Mouse (Mus musculus) WW6 (cell line): ENCODE results near the gene Sipa1l1.

Experiments used
- DNase-seq: peaks from one replicate; pipeline ENCODE4 v3.0.0-alpha.2; 2013; ENCODE audit warnings: low read depth, low spot score

The Sipa1l1 gene

GRCm38 (mm10) chr12:82294906-82295887, 126.1 kb downstream of the Sipa1l1 start:
- no peak for DNase-seq

- no peak for DNase-seq
These were observed 127.2 kb downstream of the Sipa1l1 start for GRCm38 (mm10) chr12:82296276-82296675.

DNA sequence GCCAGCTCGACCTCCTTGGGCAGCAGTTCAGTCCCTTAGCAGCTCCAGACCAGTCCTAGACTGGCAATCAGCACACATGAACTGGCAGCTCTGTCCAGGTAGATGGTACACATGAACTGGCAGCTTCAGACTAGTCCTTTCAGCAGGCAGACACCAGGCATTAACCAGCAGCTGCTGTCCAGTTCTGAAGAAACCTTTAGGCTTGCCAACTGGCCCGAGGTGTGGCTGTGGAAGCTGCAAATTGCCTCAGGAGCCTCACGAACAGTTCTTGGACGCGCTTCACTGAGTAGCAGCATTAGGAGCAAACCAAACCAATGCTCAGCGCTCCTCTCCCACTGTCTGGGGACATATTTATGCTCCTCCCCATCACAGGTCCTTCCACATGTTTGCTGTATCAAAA, 128.1 kb downstream of the Sipa1l1 start:
- no peak for DNase-seq

GRCm38 (mm10) chr12:82298662-82299460, 129.7 kb downstream of the Sipa1l1 start:
- DNase-seq, result no peak

GRCm38 (mm10) chr12:82304140-82304539, 135.0 kb downstream of the Sipa1l1 start:
- DNase-seq, result no peak

DNA sequence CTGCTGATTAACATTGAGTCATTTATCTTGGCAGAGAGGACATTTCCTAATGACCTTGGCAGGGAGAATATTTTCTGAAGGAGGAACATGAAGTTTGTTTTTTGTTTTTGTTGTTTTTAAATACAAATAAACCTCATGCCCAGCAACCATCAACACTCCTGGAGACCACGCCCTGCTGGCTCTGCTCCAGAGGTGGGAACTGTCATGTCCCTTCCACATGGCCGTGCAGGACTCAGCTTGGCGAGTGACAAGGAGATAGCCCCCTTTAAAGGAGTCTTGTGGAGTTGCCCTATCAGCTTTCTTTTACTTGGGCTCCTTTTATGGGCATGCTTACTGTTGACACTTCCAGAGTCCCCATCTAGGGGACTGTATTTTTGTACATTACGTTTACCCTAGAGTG, 136.9 kb downstream of the Sipa1l1 start:
- no peak for DNase-seq

DNA sequence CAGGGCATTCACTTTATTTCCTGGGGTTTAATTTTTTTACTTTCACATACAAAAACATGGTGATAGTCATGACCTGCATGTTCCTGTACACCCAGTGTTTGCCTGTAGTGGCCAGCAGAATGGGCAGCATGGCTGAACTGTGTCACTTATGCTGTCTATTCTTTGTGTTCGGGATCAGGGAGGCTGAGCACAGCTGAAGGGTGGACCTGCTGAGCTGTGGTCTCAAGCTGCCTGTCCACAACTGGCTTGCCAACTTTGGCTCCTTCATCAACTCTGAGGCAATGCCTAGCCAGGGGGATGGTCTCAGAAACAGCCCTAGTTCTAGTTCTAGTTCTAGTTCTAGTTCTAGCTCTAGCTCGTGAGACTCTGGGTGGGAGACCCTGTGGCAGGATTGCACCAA, 142.5 kb downstream of the Sipa1l1 start:
- no peak for DNase-seq

- no peak for DNase-seq
These were observed 143.1 kb downstream of the Sipa1l1 start for GRCm38 (mm10) chr12:82312091-82312820.

DNA sequence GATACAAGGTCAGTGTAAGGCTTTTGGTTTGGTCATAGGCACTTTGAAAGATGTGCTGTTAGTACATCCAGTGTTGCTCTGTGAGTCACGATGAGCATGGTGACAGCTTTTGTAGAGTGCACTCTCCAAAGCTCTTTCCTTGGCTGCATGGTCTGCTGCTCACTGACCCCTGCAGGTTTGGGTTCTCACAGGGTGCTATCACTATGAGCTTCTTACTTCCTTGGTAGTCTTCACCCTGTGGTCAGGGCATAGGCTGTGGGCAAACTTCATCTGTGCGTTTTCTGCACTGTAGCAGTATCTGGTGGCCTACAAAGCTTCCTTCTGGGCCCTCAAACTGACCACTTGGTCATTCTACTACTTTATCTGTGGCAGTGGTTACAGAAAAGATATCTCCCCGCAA, 144.0 kb downstream of the Sipa1l1 start:
- DNase-seq, result no peak

DNA sequence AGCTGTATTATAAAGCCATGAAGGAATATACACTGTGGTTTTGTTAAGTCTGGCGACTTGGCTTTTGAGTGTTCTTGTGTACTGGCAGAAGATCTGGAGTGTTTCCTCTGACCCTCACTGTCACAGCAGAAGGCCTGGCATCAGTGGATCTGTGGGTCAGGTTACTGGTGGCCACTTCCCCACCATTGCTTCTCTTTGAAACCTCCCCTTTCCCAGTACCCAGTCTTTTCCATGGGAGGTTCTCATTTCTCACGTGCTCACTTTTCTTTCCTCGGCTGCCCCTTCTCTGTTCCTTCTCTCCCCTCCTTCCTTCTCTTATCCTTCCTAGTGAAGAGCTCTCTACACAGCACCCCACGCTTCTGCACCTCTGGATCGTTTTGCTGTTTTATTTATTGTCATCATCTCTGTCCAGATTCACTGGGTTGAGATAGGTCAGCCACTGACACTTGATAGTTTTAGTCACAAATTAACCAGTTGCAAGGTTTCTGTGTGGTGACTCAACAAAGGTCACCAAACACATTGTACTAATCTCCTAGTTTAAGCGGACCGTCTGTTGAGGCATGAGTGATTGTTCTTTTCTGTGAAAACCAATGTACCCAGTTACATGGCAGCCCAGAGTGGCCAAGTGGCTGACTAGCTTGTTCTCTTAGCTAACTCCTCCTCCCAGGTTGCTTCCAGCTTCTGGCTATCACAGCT, 150.5 kb downstream of the Sipa1l1 start:
- no peak for DNase-seq

DNA sequence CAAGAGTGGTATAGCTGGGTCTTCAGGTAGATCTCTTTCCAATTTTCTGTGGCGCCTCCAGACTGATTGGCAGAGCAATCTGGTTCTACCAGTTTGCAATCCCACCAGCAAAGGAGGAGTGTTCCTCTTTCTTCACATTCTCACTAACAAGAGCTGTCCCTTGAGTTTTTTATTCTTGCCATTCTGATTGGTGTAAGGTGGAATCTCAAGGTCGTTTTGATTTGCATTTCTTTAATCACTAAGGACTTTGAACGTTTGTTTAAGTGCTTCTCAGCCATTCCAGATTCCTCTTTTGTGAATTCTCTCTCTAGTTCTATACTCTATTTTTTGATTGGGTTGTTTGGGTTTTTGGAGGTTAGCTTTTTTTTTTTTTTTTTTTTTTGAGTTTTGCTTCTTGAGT, 151.1 kb downstream of the Sipa1l1 start:
- no peak for DNase-seq

DNA sequence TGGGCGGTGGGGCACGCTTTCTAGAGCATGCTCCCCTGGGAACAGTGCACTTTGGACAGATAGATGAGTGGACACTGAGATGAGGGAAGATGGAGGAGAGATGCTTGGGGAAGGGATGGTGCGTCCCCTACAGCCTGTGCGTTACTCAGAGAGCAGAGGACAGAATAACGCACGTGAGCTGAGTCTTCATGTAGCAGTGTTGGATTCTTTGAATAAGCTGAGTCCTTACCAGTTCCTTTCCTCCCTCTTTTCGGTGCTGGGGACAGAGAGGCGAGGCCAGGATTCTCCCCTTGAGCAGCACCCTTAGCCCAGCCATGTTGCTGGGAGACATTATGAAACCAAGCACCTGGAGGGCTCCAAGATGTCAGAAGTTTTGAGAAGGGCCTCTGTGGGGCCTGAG, 152.3 kb downstream of the Sipa1l1 start:
- DNase-seq, result no peak

DNA sequence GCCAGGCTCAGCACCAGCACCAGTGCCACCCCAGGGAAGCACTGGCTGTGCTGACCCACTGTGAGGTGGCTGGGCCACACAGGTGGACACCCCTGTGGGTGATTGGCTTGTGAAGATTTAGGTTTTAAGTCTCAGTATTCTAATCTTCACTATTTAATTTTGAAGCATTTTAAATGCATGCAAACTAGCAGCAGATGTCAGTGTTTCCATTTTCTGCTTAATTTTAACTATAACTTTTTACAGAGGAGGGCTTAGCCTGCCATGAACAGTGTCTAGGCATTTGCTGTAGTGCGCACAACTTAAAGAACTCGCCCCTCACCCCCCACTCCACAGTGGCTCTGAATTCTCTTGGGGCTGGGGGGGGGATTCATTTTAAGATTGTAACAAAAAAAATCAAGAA, 152.7 kb downstream of the Sipa1l1 start:
- no peak for DNase-seq

- no peak for DNase-seq
These were observed 153.8 kb downstream of the Sipa1l1 start for GRCm38 (mm10) chr12:82322759-82323451.

- DNase-seq, result no peak
These were observed 155.5 kb downstream of the Sipa1l1 start for GRCm38 (mm10) chr12:82324621-82325020.

GRCm38 (mm10) chr12:82325502-82325901, 156.4 kb downstream of the Sipa1l1 start:
- no peak for DNase-seq

GRCm38 (mm10) chr12:82326438-82326837, 157.3 kb downstream of the Sipa1l1 start:
- no peak for DNase-seq

DNA sequence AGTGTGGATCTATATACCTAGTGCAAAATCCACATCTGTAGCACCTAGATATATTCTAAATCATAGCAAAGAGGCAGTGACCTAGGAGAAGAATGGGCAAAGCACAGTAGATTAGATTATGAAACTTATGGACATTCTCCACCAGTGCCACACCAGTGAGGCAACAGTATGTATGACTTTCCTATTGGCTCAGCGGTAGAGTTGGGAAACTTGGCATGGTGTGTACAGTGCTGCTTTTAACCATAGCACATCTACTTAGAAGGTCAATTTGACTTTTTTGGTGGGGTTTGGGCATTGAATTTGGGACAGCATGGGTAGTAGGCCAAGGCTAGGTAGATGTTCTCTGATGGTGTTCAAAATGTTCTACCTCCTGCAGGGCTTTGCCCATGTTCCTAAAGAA, 159.0 kb downstream of the Sipa1l1 start:
- no peak for DNase-seq

- DNase-seq, result no peak
These were observed 163.9 kb downstream of the Sipa1l1 start for GRCm38 (mm10) chr12:82332836-82333614.

GRCm38 (mm10) chr12:82333999-82334398, 164.9 kb downstream of the Sipa1l1 start:
- no peak for DNase-seq
